Mouse (Mus musculus) embryo, embryonic 11.5 days (tissue): ENCODE data around the gene Adra2b.

Source experiments
- DNase-seq: peaks from one replicate; pipeline ENCODE4 v3.0.0-alpha.2; 2012; ENCODE audit warnings: low read depth, low spot score

Adra2b gene

GRCm38 (mm10) chr2:127362459-127363281, at the start of gene Adra2b:
TSS of gene Adra2b (plus strand) at chr2:127363208.
- peak; percentile 79 for DNase-seq

- no peak for DNase-seq
Observed at GRCm38 (mm10) chr2:127313878-127314277, 49.1 kb upstream of the Adra2b start.

DNA sequence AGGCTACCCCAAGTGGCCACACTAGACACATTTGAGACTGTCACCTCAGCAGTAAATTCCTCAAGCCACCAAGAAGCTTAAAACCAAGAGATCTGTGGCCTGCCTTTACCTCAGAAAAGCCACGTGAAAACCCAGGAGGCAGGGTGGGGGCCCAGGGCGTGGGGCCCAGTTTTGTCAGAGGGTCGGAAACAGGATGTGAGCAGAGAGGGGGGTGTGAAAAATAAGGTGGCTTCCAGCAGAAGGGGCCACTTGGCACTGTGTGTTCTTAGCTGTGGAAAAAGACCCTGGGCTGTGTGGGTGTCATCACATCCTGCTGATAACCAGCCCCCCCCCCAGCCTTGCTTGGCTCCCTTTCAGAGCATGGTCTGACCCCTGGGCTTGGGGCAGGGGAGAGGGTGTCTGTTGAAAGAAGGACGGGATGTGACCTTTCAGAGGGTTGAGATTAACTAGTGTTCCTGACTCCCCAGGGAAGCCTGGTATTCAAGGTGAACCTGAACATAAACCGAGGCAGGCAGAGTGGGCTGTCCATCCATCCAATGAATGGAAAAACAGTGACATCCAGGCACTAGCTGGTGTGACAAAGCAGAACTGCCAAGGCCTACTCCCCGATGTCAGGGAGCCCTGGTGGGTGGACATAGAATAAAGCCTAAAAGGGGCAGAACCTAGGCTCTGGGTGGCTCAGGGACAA, 48.4 kb upstream of the Adra2b start:
- DNase-seq, result no peak

DNA sequence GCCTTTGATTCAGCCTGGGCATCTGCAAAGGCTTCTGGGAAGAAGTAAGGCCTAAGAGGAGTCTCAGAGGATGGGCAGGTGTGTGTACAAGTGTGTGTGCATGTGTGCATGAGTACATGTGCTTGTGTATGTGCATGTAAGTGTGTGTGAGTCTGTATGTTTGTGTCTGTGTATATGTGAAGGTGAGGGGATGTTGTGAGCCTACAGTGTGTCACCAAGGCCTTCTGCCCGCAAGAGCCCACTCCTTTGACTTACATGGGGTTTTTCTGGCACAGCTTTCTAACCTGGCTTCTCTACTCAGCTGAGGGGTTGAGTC, 47.9 kb upstream of the Adra2b start:
- DNase-seq, result no peak

GRCm38 (mm10) chr2:127316431-127316830, 46.6 kb upstream of the Adra2b start:
- DNase-seq, result no peak

DNA sequence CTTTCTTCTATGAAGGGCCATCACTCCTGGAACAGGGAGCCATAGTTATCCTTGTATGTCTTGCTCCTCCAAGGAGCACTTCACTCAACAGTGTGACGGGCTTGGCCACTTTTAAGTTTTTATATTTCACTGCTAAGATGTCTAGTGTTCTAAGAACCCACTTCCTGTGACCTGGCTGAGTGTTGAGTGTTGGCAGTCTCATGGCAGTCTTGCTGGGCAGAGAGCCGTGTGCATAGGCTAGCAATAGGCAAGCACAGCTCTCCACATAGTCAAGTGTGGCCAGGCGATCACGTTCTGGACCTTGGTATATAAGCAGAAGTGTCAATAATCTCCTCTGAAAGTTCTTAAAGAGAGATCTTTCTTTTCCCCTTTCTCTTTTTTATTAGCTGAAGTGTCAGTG, 44.9 kb upstream of the Adra2b start:
- DNase-seq, result no peak

DNA sequence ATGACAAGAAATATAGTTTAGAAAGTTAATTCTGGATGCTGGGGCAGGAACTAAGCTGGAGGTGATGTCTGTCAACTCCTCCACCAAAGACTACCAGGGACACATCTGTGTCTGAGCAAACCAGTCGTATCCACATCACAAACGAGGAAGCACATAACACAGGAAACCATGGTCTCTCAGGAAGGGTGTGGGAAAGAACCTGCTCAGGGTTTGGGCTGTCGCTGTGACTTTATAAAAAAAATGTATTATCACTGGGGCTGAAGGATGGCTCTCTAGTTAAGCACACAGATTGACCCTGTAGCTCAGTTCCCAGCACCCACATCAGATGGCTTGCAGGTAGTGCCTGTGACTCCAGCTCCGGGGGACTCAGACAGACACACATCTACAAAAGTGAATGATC, 43.9 kb upstream of the Adra2b start:
- DNase-seq, result no peak

DNA sequence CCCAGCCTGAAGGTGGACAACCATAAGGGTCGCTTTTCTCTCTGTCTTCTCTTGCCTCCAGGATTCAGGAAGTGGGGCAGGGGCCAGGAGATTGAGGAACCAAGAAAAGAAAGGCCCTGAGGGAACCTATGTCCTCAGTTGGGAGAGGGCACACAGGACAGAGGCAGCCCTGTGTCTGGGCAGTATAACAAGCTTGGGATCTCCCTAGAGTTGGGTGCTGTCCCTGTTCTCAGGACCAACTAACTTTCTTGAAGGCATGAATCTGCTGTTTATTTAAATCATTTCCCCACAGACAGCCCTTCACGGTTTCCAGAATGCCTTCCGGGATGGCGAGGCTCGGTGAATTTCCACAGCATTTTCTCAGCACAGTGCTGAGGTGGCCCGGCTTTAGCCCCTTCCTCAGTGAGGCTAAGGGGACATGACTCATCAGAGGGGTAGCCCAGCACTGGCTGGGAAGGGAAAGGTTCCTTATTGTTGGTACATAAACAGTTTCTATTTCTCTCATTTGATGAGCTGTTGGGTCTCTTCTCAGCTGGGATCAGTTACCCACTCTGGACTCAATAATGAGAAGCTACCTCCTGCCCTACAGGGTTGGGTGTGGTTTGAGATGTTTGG, 40.2 kb upstream of the Adra2b start:
- DNase-seq, result no peak

DNA sequence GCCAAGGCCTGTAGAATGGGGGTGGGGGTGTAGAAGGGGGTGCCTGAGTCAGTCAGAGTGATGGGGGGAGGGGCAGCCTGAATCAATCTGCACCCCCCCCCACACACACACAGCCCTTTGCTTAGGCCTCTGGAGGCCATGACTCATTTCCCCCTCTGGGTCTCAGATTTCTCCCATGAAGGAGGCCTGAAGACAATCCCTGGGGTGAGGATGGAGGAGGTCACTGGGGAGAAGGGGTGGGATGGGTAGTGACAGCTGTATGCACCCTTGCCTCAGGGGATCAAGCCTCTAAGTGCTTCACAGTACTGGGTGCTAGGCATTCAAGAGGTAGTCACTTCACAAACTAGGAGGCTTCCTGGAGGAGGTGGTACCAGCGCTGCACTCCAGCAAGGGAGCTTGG, 39.3 kb upstream of the Adra2b start:
- no peak for DNase-seq

DNA sequence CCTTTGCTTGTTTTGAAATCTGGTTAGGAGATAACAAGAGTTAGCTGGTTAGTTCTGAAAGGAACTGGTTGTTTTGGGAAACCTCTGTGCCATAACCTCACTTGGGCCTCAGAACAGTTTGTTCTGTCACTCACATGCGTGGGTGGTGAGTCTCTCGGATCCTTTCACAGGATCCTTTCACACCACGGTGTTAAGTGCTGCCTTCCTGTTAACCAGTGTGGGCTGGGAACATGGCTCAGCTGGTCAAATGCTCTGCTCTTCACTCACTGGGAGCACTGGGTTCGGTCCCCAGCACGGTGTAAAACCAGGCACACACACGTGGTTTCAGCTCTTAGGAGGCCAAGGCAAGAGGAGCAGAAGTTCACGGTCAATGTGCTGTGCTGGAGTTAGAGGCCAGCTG, 38.6 kb upstream of the Adra2b start:
- DNase-seq, result no peak

DNA sequence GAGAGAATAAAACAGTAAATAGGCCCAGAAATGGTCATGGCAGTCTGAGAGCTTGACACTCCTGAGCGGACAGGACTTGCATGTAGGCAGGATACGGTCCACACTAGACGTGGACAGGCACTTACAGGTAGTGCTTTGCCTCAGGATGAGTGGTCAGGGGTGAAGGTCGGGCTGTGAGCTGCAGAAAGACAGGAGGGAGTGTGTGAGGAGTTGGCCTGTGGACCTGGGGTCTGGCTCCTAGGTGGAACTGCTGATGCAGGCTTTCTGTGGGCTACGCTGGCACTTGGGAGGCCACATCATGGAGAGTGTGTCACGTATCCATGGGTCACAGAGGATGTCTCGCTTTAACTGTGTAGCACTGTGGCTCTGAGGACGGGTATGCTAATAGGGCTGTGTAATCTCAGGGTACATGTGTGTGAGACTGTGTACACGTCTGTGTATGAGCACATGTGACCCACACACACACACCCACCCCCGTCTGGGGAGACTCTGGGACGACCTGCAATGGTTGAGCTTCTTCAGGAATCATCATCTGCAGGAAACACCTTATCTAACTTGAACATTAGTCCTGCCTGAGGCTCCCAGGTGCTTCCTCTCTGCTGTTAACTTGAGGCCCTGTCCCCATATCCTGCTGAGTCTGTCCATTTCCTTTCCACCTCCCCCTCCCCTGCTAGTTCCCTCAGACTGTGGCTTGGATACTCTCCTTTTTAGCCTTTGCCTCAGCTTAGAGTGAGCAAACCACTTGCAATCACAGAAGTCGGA, 34.7 kb upstream of the Adra2b start:
- no peak for DNase-seq

DNA sequence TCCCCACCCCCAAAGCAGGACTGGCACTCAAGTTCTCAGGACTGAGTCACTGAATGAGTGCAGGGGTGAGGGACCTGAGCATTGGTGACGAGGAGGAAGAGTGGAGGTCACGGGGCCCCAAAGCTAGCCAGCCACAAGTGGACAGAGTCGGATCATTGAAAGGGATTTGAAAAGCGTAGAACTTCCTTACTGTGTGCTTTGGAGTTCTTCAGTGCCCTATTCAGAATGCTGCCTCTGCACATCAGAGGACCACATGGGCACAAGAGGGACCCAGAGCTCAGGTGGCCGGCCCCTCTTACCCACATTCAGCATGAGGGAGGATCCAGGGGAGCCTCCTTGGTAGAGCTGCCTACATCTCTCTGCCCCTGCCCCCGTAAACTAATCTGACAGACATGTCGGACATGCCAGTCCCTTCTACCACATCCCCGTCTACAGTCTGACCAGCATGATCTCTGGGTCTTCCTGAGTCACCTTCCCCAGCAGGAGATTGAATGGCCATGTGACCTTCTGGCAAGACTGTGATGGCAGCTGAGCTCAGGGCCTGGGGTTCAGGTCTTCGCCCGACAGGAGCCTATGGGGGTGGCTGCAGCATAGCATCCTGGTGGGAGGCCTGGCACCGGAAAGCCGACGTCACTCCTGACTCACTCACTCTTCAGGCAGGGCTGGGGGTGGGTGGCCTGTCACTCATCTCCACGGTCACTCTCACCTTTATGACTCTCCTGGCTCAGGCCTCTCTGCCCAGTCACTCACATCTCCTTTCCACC, 30.0 kb upstream of the Adra2b start:
- DNase-seq, result no peak

- DNase-seq, result no peak
Observed at GRCm38 (mm10) chr2:127333945-127334603, 28.9 kb upstream of the Adra2b start.

GRCm38 (mm10) chr2:127335078-127335541, 27.9 kb upstream of the Adra2b start:
- DNase-seq, result no peak

- peak; percentile 39 for DNase-seq
Observed at GRCm38 (mm10) chr2:127335767-127336496, 27.1 kb upstream of the Adra2b start, which contains the start of gene Dusp2. TSS of gene Dusp2 (plus strand) at chr2:127336159.

GRCm38 (mm10) chr2:127336497-127336832, 26.5 kb upstream of the Adra2b start:
- no peak for DNase-seq

GRCm38 (mm10) chr2:127336885-127337284, 26.1 kb upstream of the Adra2b start:
- no peak for DNase-seq

DNA sequence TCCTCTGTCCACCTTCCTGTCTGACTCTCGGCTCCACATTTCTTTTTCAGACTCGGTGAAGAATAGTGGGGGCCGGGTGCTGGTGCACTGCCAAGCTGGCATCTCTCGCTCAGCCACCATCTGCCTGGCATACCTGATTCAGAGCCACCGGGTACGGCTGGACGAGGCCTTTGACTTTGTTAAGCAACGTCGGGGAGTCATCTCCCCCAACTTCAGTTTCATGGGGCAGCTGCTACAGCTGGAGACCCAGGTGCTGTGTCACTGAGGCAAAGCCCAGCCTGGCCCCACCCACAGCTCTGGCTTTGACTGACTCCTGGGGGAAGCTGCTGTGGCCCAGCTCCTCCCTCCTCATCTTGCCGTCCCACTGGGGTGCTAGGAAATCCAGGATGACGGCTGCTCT, 25.5 kb upstream of the Adra2b start:
- no peak for DNase-seq

- DNase-seq, result no peak
Observed at GRCm38 (mm10) chr2:127338012-127338411, 25.0 kb upstream of the Adra2b start.

DNA sequence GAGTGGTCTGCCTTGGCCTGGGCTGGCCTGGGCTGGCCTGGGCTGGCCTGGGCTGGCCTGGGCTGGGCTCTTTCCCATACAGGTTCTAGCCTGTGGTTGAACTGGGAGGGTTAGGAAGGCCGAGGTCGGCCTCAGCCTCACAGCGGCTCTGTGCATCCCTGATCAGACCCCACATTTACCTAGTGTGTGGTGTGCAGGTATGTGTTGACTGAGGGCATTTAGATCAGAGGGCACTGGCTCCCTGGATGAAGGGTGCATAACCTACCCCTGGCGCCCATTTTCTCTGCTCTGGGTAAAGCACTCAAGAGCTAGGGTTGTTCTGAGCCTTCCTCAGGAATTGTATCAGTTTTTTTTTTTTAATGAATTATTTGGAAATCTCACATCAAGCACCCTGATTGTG, 24.6 kb upstream of the Adra2b start, which contains the start of gene Astl:
TSS of gene Astl (plus strand) at position 224 of the 400 bp plus-strand sequence.
- DNase-seq, result no peak
